Mouse (Mus musculus): ENCODE measurements around the gene Lamc3. TPM values are rescaled to one million over a fixed set of nuclear protein-coding genes. Genes with fewer than 3 reads are reported as not detected.

Gene Lamc3
- polyA plus RNA-seq, 1 experiment from 2014 or later: 2.3 TPM

- peaks cover 39% of the 10 kb centered on the region for H3K36me3 ChIP-seq (replicated peaks)
- WGBS: under 1% methylated on average over 66 of the region's 66 CpGs
- H3K4me1 ChIP-seq: peaks cover 46% of the 10 kb centered on the region
- H3K4me3 ChIP-seq: peak within 1 kb of the TSS; percentile 76
- H3K27me3 ChIP-seq (replicated peaks; ENCODE audit: low read depth, poor library complexity, severe bottlenecking): peaks cover 25% of the 10 kb centered on the region; the same call in 1 of the 2 replicates
- peak; percentile 91 for DNase-seq (ENCODE audit: low spot score)
- peak within 1 kb of the TSS; percentile 87 for H3K27ac ChIP-seq (replicated peaks)
- no peaks in the 10 kb centered on the region for H3K9me3 ChIP-seq
Measured at GRCm38 (mm10) chr2:31950058-31950871, 63.2 kb downstream of the Lamc3 start, which contains the start of gene Aif1l. Gene Aif1l, plus strand, starts transcription at chr2:31950139.

GRCm38 (mm10) chr2:31950966-31951365, 63.9 kb downstream of the Lamc3 start:
- peaks cover 46% of the 10 kb centered on the region for H3K4me1 ChIP-seq
- no peaks in the 10 kb centered on the region for H3K9me3 ChIP-seq

GRCm38 (mm10) chr2:31952236-31952635, 65.1 kb downstream of the Lamc3 start:
- H3K4me1 ChIP-seq: peaks cover 50% of the 10 kb centered on the region
- H3K27ac ChIP-seq (replicated peaks): no peak overlapping the region
- no peak for DNase-seq (ENCODE audit: low spot score)
- peaks cover 22% of the 10 kb centered on the region; the same call in 1 of the 2 replicates for H3K27me3 ChIP-seq (replicated peaks; ENCODE audit: low read depth, poor library complexity, severe bottlenecking)
- peaks cover 56% of the 10 kb centered on the region for H3K36me3 ChIP-seq (replicated peaks)
- 93% methylated on average over 10 of the region's 10 CpGs for WGBS
- no peak overlapping the region for H3K4me3 ChIP-seq
- H3K9me3 ChIP-seq: no peaks in the 10 kb centered on the region

More at GRCm38 (mm10) chr2:31950966-31951365, 63.9 kb downstream of the Lamc3 start:
- peaks cover 22% of the 10 kb centered on the region; the same call in 1 of the 2 replicates for H3K27me3 ChIP-seq (replicated peaks; ENCODE audit: low read depth, poor library complexity, severe bottlenecking)
- peaks cover 44% of the 10 kb centered on the region for H3K36me3 ChIP-seq (replicated peaks)
- peak overlapping the region; percentile 76 for H3K4me3 ChIP-seq
- WGBS: 26% methylated on average over 9 of the region's 9 CpGs
- H3K27ac ChIP-seq (replicated peaks): peak overlapping the region; percentile 87
- DNase-seq (ENCODE audit: low spot score): no peak

- H3K4me1 ChIP-seq: peaks cover 50% of the 10 kb centered on the region
- H3K9me3 ChIP-seq: no peaks in the 10 kb centered on the region
- H3K27me3 ChIP-seq (replicated peaks; ENCODE audit: low read depth, poor library complexity, severe bottlenecking): peaks cover 22% of the 10 kb centered on the region; the same call in 1 of the 2 replicates
- no peak overlapping the region for H3K27ac ChIP-seq (replicated peaks)
- H3K4me3 ChIP-seq: no peak overlapping the region
- no peak for DNase-seq (ENCODE audit: low spot score)
- 83% methylated on average over 3 of the region's 3 CpGs for WGBS
- H3K36me3 ChIP-seq (replicated peaks): peaks cover 61% of the 10 kb centered on the region
Measured at GRCm38 (mm10) chr2:31952725-31953124, 65.6 kb downstream of the Lamc3 start.

GRCm38 (mm10) chr2:31953687-31954086, 66.6 kb downstream of the Lamc3 start:
- no peak for DNase-seq (ENCODE audit: low spot score)

GRCm38 (mm10) chr2:31954779-31955181, 67.7 kb downstream of the Lamc3 start:
- Histone ChIP-seq H3K36me3 (replicated peaks) (peaks cover 82% of the 10 kb centered on the region), H3K27ac (replicated peaks) (no peak overlapping the region), H3K27me3 (replicated peaks; ENCODE audit: low read depth, poor library complexity, severe bottlenecking) (0 out of 2 replicates have a peak, but pooled peaks cover 4% of the 10 kb centered on the region), H3K9me3 (no peaks in the 10 kb centered on the region), H3K4me3 (no peak overlapping the region), H3K4me1 (peaks cover 51% of the 10 kb centered on the region)
- no peak for DNase-seq (ENCODE audit: low spot score)
- 93% methylated on average over 9 of the region's 9 CpGs for WGBS

More at GRCm38 (mm10) chr2:31953687-31954086, 66.6 kb downstream of the Lamc3 start:
- peaks cover 71% of the 10 kb centered on the region for H3K36me3 ChIP-seq (replicated peaks)
- H3K4me3 ChIP-seq: no peak overlapping the region
- no peak overlapping the region for H3K27ac ChIP-seq (replicated peaks)
- 80% methylated on average over 8 of the region's 8 CpGs for WGBS
- no peaks in the 10 kb centered on the region for H3K9me3 ChIP-seq
- H3K4me1 ChIP-seq: peaks cover 53% of the 10 kb centered on the region
- H3K27me3 ChIP-seq (replicated peaks; ENCODE audit: low read depth, poor library complexity, severe bottlenecking): peaks cover 13% of the 10 kb centered on the region; the same call in 1 of the 2 replicates

GRCm38 (mm10) chr2:31955686-31956085, 68.6 kb downstream of the Lamc3 start:
- 88% methylated on average over 5 of the region's 5 CpGs for WGBS
- Histone ChIP-seq H3K36me3 (replicated peaks) (peaks cover 91% of the 10 kb centered on the region), H3K4me1 (peaks cover 47% of the 10 kb centered on the region), H3K27me3 (replicated peaks; ENCODE audit: low read depth, poor library complexity, severe bottlenecking) (0 out of 2 replicates have a peak, but pooled peaks cover 1% of the 10 kb centered on the region), H3K27ac (replicated peaks) (no peak overlapping the region), H3K9me3 (no peaks in the 10 kb centered on the region), H3K4me3 (no peak overlapping the region)
- no peak for DNase-seq (ENCODE audit: low spot score)

- no peaks in the 10 kb centered on the region for H3K9me3 ChIP-seq
- DNase-seq (ENCODE audit: low spot score): no peak
- no peak overlapping the region for H3K27ac ChIP-seq (replicated peaks)
- peaks cover 98% of the 10 kb centered on the region for H3K36me3 ChIP-seq (replicated peaks)
- 89% methylated on average over 10 of the region's 10 CpGs for WGBS
- no peak overlapping the region for H3K4me3 ChIP-seq
- H3K27me3 ChIP-seq (replicated peaks; ENCODE audit: low read depth, poor library complexity, severe bottlenecking): no peaks in the 10 kb centered on the region
- peaks cover 43% of the 10 kb centered on the region for H3K4me1 ChIP-seq
Measured at GRCm38 (mm10) chr2:31957211-31957610, 70.1 kb downstream of the Lamc3 start.

GRCm38 (mm10) chr2:31960986-31961385, 73.9 kb downstream of the Lamc3 start:
- no peak overlapping the region for H3K4me3 ChIP-seq
- H3K4me1 ChIP-seq: peaks cover 32% of the 10 kb centered on the region
- no peaks in the 10 kb centered on the region for H3K9me3 ChIP-seq
- no peak for DNase-seq (ENCODE audit: low spot score)
- H3K27me3 ChIP-seq (replicated peaks; ENCODE audit: low read depth, poor library complexity, severe bottlenecking): no peaks in the 10 kb centered on the region
- H3K27ac ChIP-seq (replicated peaks): no peak overlapping the region
- peaks cover 99% of the 10 kb centered on the region for H3K36me3 ChIP-seq (replicated peaks)
- 95% methylated on average over 8 of the region's 8 CpGs for WGBS

- no peak for DNase-seq (ENCODE audit: low spot score)
- H3K9me3 ChIP-seq: no peaks in the 10 kb centered on the region
- no peaks in the 10 kb centered on the region for H3K27me3 ChIP-seq (replicated peaks; ENCODE audit: low read depth, poor library complexity, severe bottlenecking)
- no peak overlapping the region for H3K4me3 ChIP-seq
- WGBS: 61% methylated on average over 4 of the region's 4 CpGs
- peaks cover 31% of the 10 kb centered on the region for H3K4me1 ChIP-seq
- peak overlapping the region; percentile 70; the same call in 1 of the 2 replicates for H3K27ac ChIP-seq (replicated peaks)
- H3K36me3 ChIP-seq (replicated peaks): peaks cover 94% of the 10 kb centered on the region
Measured at GRCm38 (mm10) chr2:31961791-31962222, 74.7 kb downstream of the Lamc3 start.

GRCm38 (mm10) chr2:31962501-31963224, 75.6 kb downstream of the Lamc3 start:
- no peak for DNase-seq (ENCODE audit: low spot score)
- Histone ChIP-seq H3K4me1 (peaks cover 27% of the 10 kb centered on the region), H3K4me3 (no peak overlapping the region), H3K27me3 (replicated peaks; ENCODE audit: low read depth, poor library complexity, severe bottlenecking) (no peaks in the 10 kb centered on the region), H3K9me3 (no peaks in the 10 kb centered on the region), H3K36me3 (replicated peaks) (peaks cover 94% of the 10 kb centered on the region), H3K27ac (replicated peaks) (peak overlapping the region; percentile 70)
- 44% methylated on average over 8 of the region's 8 CpGs for WGBS

GRCm38 (mm10) chr2:31963491-31963890, 76.4 kb downstream of the Lamc3 start:
- no peak for DNase-seq (ENCODE audit: low spot score)
- 86% methylated on average over 7 of the region's 7 CpGs for WGBS
- Histone ChIP-seq H3K27ac (replicated peaks) (no peak overlapping the region), H3K36me3 (replicated peaks) (peaks cover 94% of the 10 kb centered on the region), H3K27me3 (replicated peaks; ENCODE audit: low read depth, poor library complexity, severe bottlenecking) (no peaks in the 10 kb centered on the region), H3K4me3 (no peak overlapping the region), H3K4me1 (peaks cover 24% of the 10 kb centered on the region), H3K9me3 (no peaks in the 10 kb centered on the region)
